Mouse (Mus musculus): Measurements from ENCODE around the gene Dcun1d4.
"Not testable (repeated sequence)": the region's sequence is repeated elsewhere in the genome, so short reads cannot be mapped to it uniquely, and the experiment has no call there.

Dcun1d4 gene

DNA sequence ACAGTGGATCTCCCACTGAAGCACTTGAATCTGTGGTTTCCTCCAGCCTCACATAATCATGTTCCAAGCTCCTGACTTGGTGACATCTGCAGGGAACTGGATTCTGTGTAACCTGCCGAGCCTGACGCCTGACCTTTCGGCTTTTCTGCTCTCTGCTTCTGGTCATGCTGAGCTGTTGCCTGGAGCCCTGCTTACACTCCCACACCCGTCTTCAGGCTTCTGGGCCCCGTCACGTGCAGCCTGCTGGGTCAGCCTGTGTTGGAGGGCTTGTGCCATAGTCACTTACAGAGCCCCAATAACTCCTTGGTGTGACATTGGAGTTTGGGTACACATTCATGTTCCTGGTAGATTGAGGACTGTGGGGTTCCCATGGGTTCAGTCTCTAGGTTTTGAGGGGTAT, 64.8 kb downstream of the Dcun1d4 start:
- no peak for DNase-seq (ENCODE audit: low spot score in 2 of 2)

DNA sequence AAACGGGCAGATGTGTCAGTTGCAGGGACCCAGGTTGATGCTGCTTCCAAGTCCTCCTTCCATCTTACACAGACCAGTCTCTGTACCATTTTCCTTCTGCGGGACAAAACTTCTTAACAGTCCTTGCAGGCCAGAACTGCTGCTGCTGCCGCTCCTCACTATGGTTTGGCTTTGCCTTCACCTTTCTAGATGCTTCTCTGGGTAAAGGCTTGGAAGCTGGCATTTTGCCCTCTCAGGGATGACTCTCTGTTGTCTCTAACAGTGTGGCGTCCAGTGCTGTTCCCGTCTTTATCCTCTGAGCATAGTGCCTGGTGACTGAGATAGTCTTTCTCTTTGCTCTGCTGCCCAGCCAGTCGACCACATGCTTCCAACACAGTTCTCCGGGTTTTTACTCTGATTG, 66.5 kb downstream of the Dcun1d4 start:
- DNase-seq (ENCODE audit: low spot score in 2 of 2) = no peak

- no peak for DNase-seq (ENCODE audit: low spot score in 2 of 2)
These were observed 67.4 kb downstream of the Dcun1d4 start for GRCm38 (mm10) chr5:73548237-73548636.

GRCm38 (mm10) chr5:73548838-73549237, 68.0 kb downstream of the Dcun1d4 start:
- no peak for DNase-seq (ENCODE audit: low spot score in 2 of 2)

DNA sequence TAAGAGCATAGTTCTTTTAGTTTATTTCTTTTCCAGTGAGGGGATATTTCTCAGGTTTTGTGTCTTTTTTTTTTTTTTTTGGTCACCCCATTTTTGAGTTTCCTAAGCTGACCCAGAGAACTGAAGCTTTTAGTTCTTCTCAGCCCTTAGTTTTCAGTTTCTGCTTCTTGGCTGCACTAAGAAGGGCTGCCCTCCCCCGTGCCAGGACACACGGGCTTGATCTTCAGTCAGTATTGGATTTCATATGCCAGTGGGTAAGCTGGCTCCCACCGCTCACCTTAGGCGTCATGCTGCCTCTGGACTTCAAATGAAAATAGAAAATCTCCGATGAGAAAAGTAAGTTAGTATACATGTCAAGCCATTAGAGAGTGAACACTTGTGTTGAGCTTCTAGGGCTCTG, 71.0 kb downstream of the Dcun1d4 start:
- DNase-seq (ENCODE audit: low spot score in 2 of 2) = no peak

DNA sequence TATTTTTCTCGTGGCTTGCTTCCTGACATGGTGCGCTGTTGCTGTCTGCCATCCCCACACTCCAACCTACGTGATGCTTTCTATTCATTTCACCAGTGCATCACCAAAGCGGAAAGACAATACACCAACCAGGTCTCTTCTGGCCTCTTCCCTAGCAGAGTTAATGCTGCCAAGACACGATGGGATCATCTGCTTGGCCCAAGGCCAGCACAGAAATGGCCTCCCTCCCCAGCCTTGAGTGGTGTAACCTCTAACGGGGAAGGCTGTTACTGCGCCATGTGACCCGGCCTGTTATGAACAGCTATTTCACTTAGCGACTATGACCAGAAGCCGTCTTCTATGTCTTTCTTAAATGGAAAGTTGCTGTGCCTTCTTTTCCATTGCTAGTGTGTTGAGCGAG, 73.1 kb downstream of the Dcun1d4 start:
- no peak for DNase-seq (ENCODE audit: low spot score in 2 of 2)

DNA sequence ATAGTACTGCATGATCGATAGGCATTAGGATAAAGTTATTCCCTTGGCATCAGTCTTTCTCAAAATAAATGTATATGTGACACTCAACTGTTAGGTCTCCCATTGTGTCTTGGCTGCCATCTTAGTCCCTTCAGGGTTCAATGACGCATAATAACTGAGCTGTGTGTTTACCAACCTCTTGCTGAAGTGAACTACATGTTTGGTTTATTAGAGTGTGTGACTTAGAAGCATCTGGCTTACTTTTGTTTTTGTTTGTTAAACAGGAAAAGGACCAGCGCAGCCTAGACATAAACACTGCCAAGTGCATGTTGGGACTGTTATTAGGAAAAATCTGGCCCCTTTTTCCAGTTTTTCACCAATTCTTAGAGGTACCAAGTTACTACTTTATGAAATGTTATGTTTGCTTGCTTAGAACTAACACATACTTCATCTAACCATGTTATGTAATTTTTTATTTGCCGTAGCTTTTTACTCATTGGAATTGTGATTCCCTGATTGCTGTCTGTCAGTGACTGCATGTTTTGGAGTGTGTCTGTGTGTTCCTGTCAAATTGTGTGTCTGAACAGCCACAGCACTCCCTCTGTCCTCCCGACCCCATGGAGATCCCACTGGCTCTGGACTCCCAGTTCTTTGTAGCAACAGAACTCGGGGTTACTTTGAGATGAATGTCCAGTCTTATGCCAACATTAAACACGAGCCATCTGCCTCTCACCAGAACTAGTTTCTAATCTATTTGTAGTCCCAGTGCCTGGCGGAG, 74.5 kb downstream of the Dcun1d4 start:
- DNase-seq (ENCODE audit: low spot score in 2 of 2) = no peak

- DNase-seq (ENCODE audit: low spot score in 2 of 2) = no peak
These were observed 76.1 kb downstream of the Dcun1d4 start for GRCm38 (mm10) chr5:73556733-73557425.

DNA sequence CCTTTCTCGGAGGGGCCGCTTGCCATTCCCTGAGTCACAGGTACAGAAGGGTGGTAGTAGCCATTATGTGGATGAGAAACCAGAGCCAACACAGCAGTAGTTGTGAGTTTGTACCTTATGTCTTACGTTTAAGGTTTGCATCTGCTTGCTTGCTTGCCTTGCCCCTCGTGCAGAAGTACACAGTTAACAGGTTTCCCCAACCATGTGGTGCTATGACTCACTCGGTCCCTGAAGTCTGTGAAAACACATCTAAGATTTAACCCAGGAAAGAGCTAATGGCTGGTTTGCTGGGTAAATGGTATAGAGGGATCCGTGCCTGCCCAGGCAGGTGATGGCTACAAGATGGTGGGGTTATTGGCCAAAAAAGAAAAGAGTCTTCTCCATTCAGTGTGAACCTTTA, 78.0 kb downstream of the Dcun1d4 start:
- no peak for DNase-seq (ENCODE audit: low spot score in 2 of 2)

- DNase-seq (ENCODE audit: low spot score in 2 of 2) = no peak
These were observed 83.2 kb downstream of the Dcun1d4 start for GRCm38 (mm10) chr5:73564038-73564437.

GRCm38 (mm10) chr5:73566119-73566518, 85.3 kb downstream of the Dcun1d4 start:
- DNase-seq (ENCODE audit: low spot score in 2 of 2) = no peak

DNA sequence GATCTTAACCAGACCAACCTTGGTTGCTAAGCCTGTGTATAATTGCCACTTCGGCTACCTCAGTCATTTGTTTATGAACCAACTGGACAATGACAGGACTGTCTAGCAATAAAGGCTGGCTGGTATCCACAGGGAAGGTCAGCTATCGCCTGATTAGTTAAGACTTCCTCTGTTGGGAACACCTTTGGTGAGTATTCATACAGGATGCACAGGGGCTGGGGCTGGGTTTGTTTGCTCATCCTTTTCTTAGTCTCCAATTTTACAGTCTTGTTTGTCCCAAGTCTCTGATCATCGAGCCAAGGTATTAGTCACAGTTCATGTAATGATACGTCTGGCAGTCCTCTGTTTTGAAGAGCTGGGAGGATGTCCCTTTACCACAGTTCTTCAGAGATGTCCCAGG, 86.1 kb downstream of the Dcun1d4 start:
- no peak for DNase-seq (ENCODE audit: low spot score in 2 of 2)

DNA sequence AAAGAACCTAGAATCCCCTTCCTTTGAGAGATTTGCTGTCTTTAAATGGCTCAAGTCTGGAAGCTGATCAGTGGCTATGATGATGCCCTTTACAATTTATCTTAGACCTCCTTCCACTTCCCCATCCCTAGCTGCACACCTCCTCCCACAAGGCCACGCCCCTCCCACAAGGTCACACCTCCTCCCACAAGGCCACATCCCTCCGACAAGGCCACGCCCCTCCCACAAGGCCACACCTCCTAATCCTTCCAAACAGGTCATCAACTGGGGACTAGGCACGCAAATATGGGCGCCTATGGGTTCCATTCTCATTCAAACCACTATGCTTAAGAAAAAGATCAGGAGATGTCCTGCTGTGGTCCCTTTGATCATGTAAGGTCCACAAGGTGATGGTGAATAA, 88.4 kb downstream of the Dcun1d4 start:
- no peak for DNase-seq (ENCODE audit: low spot score in 2 of 2)

DNA sequence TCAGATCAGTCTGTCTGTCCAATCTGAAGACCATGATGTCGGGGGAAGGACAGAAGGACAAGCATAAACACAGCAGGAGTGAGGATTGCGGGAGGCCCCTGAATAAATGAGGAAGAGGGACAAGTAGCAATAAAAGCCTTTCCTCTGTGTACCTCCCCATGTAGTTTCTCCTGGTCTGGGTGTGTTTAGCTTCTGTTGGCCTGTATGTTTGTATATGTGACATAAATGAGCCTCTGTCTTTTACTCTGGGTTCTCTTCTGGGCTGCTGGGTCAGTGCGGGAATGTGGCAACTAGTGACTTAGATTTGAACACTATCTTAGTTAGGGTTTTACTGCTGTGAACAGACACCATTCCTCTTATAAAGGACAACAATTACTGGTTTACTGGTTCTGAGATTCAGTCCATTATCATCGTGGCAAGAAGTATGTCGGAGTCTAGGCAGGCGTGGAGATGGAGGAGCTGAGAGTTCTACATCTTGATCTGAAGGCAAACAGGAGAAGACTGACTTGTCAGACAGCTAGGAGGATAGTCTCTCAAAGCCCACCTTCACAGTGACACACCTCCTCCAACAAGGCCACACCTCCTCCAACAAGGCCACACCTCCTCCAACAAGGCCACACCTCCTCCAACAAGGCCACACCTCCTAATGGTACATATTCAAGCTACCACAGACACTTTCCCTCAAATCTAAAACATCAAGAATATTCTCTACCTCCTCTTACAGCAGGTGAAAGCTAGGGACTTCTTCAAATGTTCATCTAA, 90.8 kb downstream of the Dcun1d4 start:
- DNase-seq (ENCODE audit: low spot score in 2 of 2) = no peak

- no peak for DNase-seq (ENCODE audit: low spot score in 2 of 2)
These were observed 92.0 kb downstream of the Dcun1d4 start for GRCm38 (mm10) chr5:73572846-73573245.

DNA sequence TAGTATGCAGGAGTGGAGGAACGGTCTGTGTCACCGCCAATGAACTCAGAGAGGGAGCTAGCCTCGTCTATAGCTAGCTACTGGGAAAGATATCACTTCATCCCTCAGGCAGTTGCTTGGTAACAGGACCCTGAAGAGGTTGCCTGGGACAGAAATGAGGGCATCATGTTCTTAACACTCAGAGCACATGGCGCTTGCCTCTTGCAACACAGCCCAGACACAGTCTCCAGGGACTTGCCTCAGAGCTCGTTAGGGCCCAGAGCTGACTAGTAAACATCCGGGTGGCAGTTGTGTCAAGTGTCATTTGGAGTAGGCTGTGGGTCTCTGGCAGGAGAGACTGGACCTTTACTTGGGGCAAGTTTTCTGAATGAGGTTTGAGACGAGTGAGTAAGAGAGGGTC, 93.0 kb downstream of the Dcun1d4 start:
- DNase-seq (ENCODE audit: low spot score in 2 of 2) = no peak

GRCm38 (mm10) chr5:73574616-73575015, 93.8 kb downstream of the Dcun1d4 start:
- no peak for DNase-seq (ENCODE audit: low spot score in 2 of 2)

- DNase-seq (ENCODE audit: low spot score in 2 of 2) = no peak
These were observed 95.9 kb downstream of the Dcun1d4 start for GRCm38 (mm10) chr5:73576708-73577107.

GRCm38 (mm10) chr5:73578131-73578530, 97.3 kb downstream of the Dcun1d4 start:
- DNase-seq (ENCODE audit: low spot score in 2 of 2) = no peak

DNA sequence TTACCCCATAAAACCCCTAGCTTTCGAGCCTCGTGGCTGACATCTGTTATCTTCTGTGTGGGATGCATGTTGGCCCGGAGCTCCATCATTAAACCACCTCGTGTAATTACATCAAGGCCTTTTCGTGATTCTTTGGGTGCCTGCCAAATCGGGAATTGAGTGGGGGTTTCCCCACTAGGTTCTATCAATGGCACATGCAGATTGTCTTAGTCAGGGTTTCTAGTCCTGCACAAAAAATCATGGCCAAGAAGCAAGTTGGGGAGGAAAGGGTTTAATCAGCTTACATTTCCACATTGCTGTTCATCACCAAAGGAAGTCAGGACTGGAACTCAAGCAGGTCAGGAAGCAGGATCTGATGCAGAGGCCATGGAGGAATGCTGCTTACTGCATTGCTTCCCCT, 103.2 kb downstream of the Dcun1d4 start:
- DNase-seq (ENCODE audit: low spot score in 2 of 2) = not testable (repeated sequence)

GRCm38 (mm10) chr5:73585212-73586115, 104.7 kb downstream of the Dcun1d4 start:
- no peak for DNase-seq (ENCODE audit: low spot score in 2 of 2)

- DNase-seq (ENCODE audit: low spot score in 2 of 2) = no peak
These were observed 105.8 kb downstream of the Dcun1d4 start for GRCm38 (mm10) chr5:73586597-73586996.
